Mouse (Mus musculus) lung, adult 2 months (tissue): ENCODE results near the gene Cacna2d3. TPM values are rescaled to one million over a fixed set of nuclear protein-coding genes. Genes with fewer than 3 reads are reported as not detected.

Source experiments
- DNase-seq: peaks from one replicate; pipeline ENCODE4 v3.0.0; 2022
- H3K4me1 ChIP-seq: fragments of 200-500 bp; 2 replicates; pipeline ENCODE4 v1.6.1; 2011; ENCODE audit warnings: low read length; ENCODE audit not compliant: control insufficient read depth, insufficient read depth
- H3K4me3 ChIP-seq: fragments of 200-500 bp; replicated peaks from 2 replicates; pipeline ENCODE3; 2011; ENCODE audit warnings: low read depth, mild to moderate bottlenecking, control low read depth, low read length; ENCODE audit errors: extremely low read depth
- CTCF ChIP-seq: fragments of 200-500 bp; IDR thresholded peaks from 2 replicates; pipeline ENCODE4 v1.5.1; 2011; ENCODE audit warnings: mild to moderate bottlenecking, low read length, control low read depth; ENCODE audit not compliant: insufficient read depth
- POLR2A ChIP-seq: fragments of 200-500 bp; IDR thresholded peaks from 2 replicates; pipeline ENCODE4 v1.6.1; 2011; ENCODE audit warnings: low read depth, mild to moderate bottlenecking, control low read depth, low read length, borderline replicate concordance; ENCODE audit errors: extremely low read depth
- WGBS: fragments of 180-500 bp; shearing (Covaris S2); methylation state at CpG from one replicate; pipeline ENCODE4 v1.1.7; 2018; 5-methylcytosine and 5-hydroxymethylcytosine counted together
- polyA plus RNA-seq: library from polyadenylated mRNA; depleted of rRNA; stranded (reverse); fragments of >200 nt; gene quantifications from 2 replicates; pipeline ENCODE4 v1.2.3, GENCODE M21; 2012

Gene Cacna2d3
- polyA plus RNA-seq, 1 experiment: 0.38 TPM

- no peaks in the 10 kb centered on the region for H3K4me1 ChIP-seq
- WGBS: 78% methylated on average over 5 of the region's 5 CpGs
- TF ChIP-seq CTCF (no peak), POLR2A (no peak)
- H3K4me3 ChIP-seq: no peak overlapping the region
- no peak for DNase-seq
These were observed 564.6 kb downstream of the Cacna2d3 start for GRCm38 (mm10) chr14:29157096-29157495.

DNA sequence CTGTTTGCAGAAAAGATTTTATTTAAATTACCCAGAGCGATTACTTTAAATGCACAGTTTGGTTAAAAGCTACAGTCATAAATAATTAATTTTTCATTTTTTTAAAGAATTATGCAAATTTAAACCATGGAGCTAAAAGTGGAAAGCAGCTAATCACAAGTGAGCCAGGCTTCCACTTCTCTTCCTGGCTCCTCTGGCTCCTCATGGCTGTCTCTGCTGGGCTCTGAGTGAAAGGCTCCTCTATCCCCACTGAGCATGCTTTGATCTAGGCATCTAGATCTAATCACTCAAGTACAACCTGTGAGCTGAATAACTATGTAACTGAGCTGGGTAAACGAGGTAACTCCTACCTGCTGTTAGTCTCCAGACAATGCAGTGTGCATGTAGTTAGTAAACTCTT is 577.5 kb downstream of the Cacna2d3 start:
- TF ChIP-seq CTCF (no peak), POLR2A (no peak)
- H3K4me1 ChIP-seq: no peaks in the 10 kb centered on the region
- WGBS: 53% methylated on average over 2 of the region's 2 CpGs
- no peak for DNase-seq
- no peak overlapping the region for H3K4me3 ChIP-seq

DNA sequence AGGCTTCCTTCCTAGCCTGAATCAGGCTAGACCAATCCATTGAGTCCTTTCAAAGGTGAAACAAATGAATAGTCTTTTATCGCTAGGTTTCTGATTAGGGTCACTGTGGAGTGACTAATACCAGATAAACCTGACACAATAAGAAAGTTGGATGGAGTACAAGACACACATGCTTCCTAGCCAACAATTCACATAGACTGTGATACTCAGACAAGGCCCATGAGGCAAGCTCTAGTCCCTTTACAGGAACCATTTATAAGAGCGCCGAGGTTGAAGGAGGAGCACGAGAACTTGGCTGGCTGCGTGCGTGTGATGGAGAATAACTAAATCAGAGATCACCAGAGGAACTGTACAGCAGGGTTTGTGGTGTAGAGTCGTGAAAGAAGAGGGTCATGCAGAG is 584.0 kb downstream of the Cacna2d3 start:
- 77% methylated on average over 7 of the region's 7 CpGs for WGBS
- TF ChIP-seq CTCF: no peak
- no peak for TF ChIP-seq POLR2A
- Histone ChIP-seq H3K4me1 (no peaks in the 10 kb centered on the region), H3K4me3 (no peak overlapping the region)
- no peak for DNase-seq

DNA sequence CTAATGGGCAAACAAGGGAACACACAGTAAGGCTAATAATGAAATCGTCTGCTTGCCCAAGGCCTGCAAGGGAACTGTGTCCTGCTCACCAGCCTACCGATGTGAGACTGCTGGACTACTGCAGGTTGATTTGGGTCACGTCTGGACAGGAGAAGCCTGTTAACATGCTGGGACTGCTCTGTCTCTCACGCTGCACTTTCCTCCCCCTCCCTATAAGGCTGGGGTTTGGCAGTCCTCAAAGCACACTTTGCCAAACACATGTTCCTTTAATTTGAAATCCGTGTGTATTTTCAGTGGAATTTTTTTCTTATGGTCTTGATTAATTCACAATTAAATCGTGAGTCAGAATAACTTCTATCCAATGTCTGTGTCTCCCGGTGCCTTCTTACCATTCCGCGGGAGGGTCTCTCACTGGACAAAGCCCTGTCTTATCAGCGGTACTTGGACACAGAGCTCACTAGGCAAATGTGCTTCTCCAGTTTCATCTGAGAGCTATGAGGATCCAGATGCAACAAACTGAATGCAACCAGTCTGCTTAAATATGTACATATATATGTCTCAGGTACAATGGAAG is 584.6 kb downstream of the Cacna2d3 start:
- DNase-seq: no peak
- H3K4me3 ChIP-seq: no peak overlapping the region
- H3K4me1 ChIP-seq: no peaks in the 10 kb centered on the region
- WGBS: 65% methylated on average over 10 of the region's 10 CpGs
- TF ChIP-seq POLR2A (no peak), CTCF (no peak)

- no peak for TF ChIP-seq CTCF
- TF ChIP-seq POLR2A: no peak
- Histone ChIP-seq H3K4me1 (no peaks in the 10 kb centered on the region), H3K4me3 (no peak overlapping the region)
- WGBS: 59% methylated on average over 5 of the region's 5 CpGs
- no peak for DNase-seq
These were observed 586.8 kb downstream of the Cacna2d3 start for GRCm38 (mm10) chr14:29134901-29135300.

DNA sequence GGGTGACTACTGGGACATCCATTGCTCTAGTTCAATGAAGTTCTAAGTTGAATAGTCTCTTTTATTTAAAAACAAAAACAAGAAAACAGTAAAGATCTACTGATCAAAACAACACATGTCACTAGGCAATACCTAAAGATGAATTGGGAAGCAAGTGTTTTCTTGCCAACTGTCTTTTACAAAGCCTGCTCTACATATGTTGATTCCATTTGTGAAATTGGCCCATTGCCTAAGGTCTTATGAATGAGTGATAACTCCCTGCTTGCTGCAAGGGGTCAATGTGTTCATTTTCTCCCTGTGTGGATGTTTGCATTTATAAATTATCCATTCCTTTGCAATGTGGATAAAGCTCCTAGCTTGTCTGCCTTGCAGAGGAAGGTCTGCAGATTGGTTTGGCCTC is 591.2 kb downstream of the Cacna2d3 start:
- TF ChIP-seq POLR2A: no peak
- no peak for TF ChIP-seq CTCF
- no peak for DNase-seq
- Histone ChIP-seq H3K4me1 (no peaks in the 10 kb centered on the region), H3K4me3 (no peak overlapping the region)

- peak; percentile 6 for DNase-seq
- TF ChIP-seq POLR2A (no peak), CTCF (no peak)
- Histone ChIP-seq H3K4me1 (no peaks in the 10 kb centered on the region), H3K4me3 (no peak overlapping the region)
These were observed 597.8 kb downstream of the Cacna2d3 start for GRCm38 (mm10) chr14:29123886-29124285.

GRCm38 (mm10) chr14:29122749-29123148 is 598.9 kb downstream of the Cacna2d3 start:
- DNase-seq: no peak
- 68% methylated on average over 3 of the region's 3 CpGs for WGBS
- TF ChIP-seq POLR2A: no peak
- TF ChIP-seq CTCF: no peak
- no peak overlapping the region for H3K4me3 ChIP-seq
- H3K4me1 ChIP-seq: no peaks in the 10 kb centered on the region

GRCm38 (mm10) chr14:29113852-29114450 is 607.7 kb downstream of the Cacna2d3 start:
- 38% methylated on average over 9 of the region's 9 CpGs for WGBS
- no peak overlapping the region for H3K4me3 ChIP-seq
- no peaks in the 10 kb centered on the region for H3K4me1 ChIP-seq
- DNase-seq: no peak
- TF ChIP-seq POLR2A (no peak), CTCF (no peak)

DNA sequence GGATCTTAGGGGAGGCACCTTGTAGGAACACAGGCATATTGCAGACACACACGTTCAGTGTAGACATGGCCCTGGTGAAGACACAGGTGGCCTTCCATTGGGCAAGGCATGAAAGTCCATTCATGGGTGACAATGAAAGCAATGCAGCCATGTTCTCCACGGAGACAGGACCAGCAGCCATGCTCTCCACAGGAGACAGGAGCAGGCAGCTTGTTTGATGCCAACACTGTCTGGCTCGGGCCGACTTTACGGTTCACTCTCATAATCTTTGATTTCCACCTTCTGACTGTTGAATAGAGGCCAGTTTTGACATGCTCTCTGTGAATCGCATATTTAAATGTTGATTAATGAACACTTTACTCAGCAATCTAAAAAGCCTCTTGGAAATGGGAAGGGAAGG is 610.0 kb downstream of the Cacna2d3 start:
- TF ChIP-seq CTCF: no peak
- no peak for TF ChIP-seq POLR2A
- no peaks in the 10 kb centered on the region for H3K4me1 ChIP-seq
- 84% methylated on average over 6 of the region's 6 CpGs for WGBS

More for the DNA sequence above, 610.0 kb downstream of the Cacna2d3 start:
- no peak overlapping the region for H3K4me3 ChIP-seq
- DNase-seq: no peak
